Mouse (Mus musculus) kidney, embryonic 14.5 days (tissue): ENCODE measurements at regions not wholly inside any gene's neighbourhood (a gene's known extent, or its start where the extent isn't known, plus 50 kb on each side); places are given as distances from the start of the nearest gene placed in this dataset.

Experiments
- ATAC-seq: fragments of 200-750 bp; cut with Nextera tagmentation; 2 replicates; pipeline ENCODE4 v1.8.0; 2017; ENCODE audit warnings: moderate number of reproducible peaks, mild to moderate bottlenecking, moderate TSS enrichment, moderate library complexity; ENCODE audit not compliant: low FRiP score, low TSS enrichment
- H3K27ac ChIP-seq: fragments of 300-500 bp; sonication (generic); 2 replicates; pipeline ENCODE4 v1.5.1; 2014; ENCODE audit warnings: low read depth, mild to moderate bottlenecking, low read length, moderate library complexity, mixed read lengths
- H3K27me3 ChIP-seq: fragments of 300-500 bp; sonication (generic); 2 replicates; pipeline ENCODE4 v1.6.1; 2014; ENCODE audit warnings: mild to moderate bottlenecking, low read length; ENCODE audit not compliant: control insufficient read depth, insufficient read depth
- H3K36me3 ChIP-seq: fragments of 300-500 bp; sonication (generic); 2 replicates; pipeline ENCODE4 v1.6.1; 2014; ENCODE audit warnings: low read length, mixed read lengths; ENCODE audit not compliant: control insufficient read depth, insufficient read depth
- H3K4me1 ChIP-seq: fragments of 300-500 bp; sonication (generic); 2 replicates; pipeline ENCODE4 v1.6.1; 2014; ENCODE audit warnings: low read length, mixed read lengths; ENCODE audit not compliant: control insufficient read depth, insufficient read depth
- H3K4me2 ChIP-seq: fragments of 300-500 bp; sonication (generic); replicated peaks from 2 replicates; pipeline ENCODE4 v1.6.1; 2014; ENCODE audit warnings: low read depth, mild to moderate bottlenecking, low read length
- H3K4me3 ChIP-seq: fragments of 300-500 bp; sonication (generic); 2 replicates; pipeline ENCODE4 v1.5.1; 2014; ENCODE audit warnings: mild to moderate bottlenecking, low read length
- H3K9ac ChIP-seq: fragments of 300-500 bp; sonication (generic); 2 replicates; pipeline ENCODE4 v1.6.1; 2014; ENCODE audit warnings: low read depth, mild to moderate bottlenecking, low read length, moderate library complexity
- H3K9me3 ChIP-seq: fragments of 300-500 bp; sonication (generic); 2 replicates; pipeline ENCODE4 v1.6.1; 2016; ENCODE audit warnings: low read length; ENCODE audit not compliant: control insufficient read depth
- WGBS: fragments of 180-500 bp; shearing (Covaris S2); extraction: QIAGEN DNeasy Blood & Tissue Kit; methylation state at CpG from one replicate; pipeline ENCODE4 v1.1.7; 2014; 5-methylcytosine and 5-hydroxymethylcytosine counted together

GRCm38 (mm10) chr8:92555631-92556030 is 118.5 kb upstream of the Irx6 start:
- H3K36me3 ChIP-seq: no peaks in the 10 kb centered on the region
- no peak overlapping the region for H3K27ac ChIP-seq
- no peak overlapping the region for H3K4me2 ChIP-seq
- H3K9me3 ChIP-seq: no peaks in the 10 kb centered on the region
- no peak for ATAC-seq
- 80% methylated on average over 7 of the region's 7 CpGs for WGBS
- H3K27me3 ChIP-seq: no peaks in the 10 kb centered on the region
- H3K9ac ChIP-seq: no peak overlapping the region
- no peaks in the 10 kb centered on the region for H3K4me1 ChIP-seq
- no peak overlapping the region for H3K4me3 ChIP-seq

- no peak overlapping the region for H3K4me3 ChIP-seq
- no peaks in the 10 kb centered on the region for H3K27me3 ChIP-seq
- 58% methylated on average over 5 of the region's 5 CpGs for WGBS
- H3K9me3 ChIP-seq: no peaks in the 10 kb centered on the region
- no peak overlapping the region for H3K9ac ChIP-seq
- H3K27ac ChIP-seq: no peak overlapping the region
- H3K4me1 ChIP-seq: no peaks in the 10 kb centered on the region
- no peak overlapping the region for H3K4me2 ChIP-seq
- ATAC-seq: no peak
- no peaks in the 10 kb centered on the region for H3K36me3 ChIP-seq
Observed at GRCm38 (mm10) chr8:92562471-92562870, 111.6 kb upstream of the Irx6 start.

- Histone ChIP-seq H3K27me3 (no peaks in the 10 kb centered on the region), H3K4me2 (no peak overlapping the region), H3K9me3 (no peaks in the 10 kb centered on the region), H3K4me1 (no peaks in the 10 kb centered on the region), H3K27ac (no peak overlapping the region), H3K9ac (no peak overlapping the region), H3K4me3 (no peak overlapping the region), H3K36me3 (no peaks in the 10 kb centered on the region)
- ATAC-seq: no peak
- WGBS: 42% methylated on average over 5 of the region's 5 CpGs
Observed at GRCm38 (mm10) chr8:92562962-92563361, 111.1 kb upstream of the Irx6 start.

GRCm38 (mm10) chr8:92569650-92570049 is 104.4 kb upstream of the Irx6 start:
- ATAC-seq: no peak
- H3K9me3 ChIP-seq: no peaks in the 10 kb centered on the region
- no peak overlapping the region for H3K4me2 ChIP-seq
- no peak overlapping the region for H3K4me3 ChIP-seq
- no peak overlapping the region for H3K9ac ChIP-seq
- 40% methylated on average over 10 of the region's 10 CpGs for WGBS
- no peak overlapping the region for H3K27ac ChIP-seq
- H3K36me3 ChIP-seq: no peaks in the 10 kb centered on the region
- no peaks in the 10 kb centered on the region for H3K4me1 ChIP-seq
- H3K27me3 ChIP-seq: no peaks in the 10 kb centered on the region

- Histone ChIP-seq H3K9ac (no peak overlapping the region), H3K27me3 (no peaks in the 10 kb centered on the region), H3K27ac (no peak overlapping the region), H3K9me3 (no peaks in the 10 kb centered on the region), H3K4me3 (no peak overlapping the region), H3K36me3 (no peaks in the 10 kb centered on the region), H3K4me2 (no peak overlapping the region), H3K4me1 (no peaks in the 10 kb centered on the region)
- no peak for ATAC-seq
- 73% methylated on average over 2 of the region's 2 CpGs for WGBS
Observed at GRCm38 (mm10) chr8:92579446-92579845, 94.6 kb upstream of the Irx6 start.

- Histone ChIP-seq H3K4me1 (no peaks in the 10 kb centered on the region), H3K27me3 (no peaks in the 10 kb centered on the region), H3K36me3 (no peaks in the 10 kb centered on the region), H3K9ac (no peak overlapping the region), H3K4me3 (no peak overlapping the region), H3K9me3 (no peaks in the 10 kb centered on the region), H3K27ac (no peak overlapping the region), H3K4me2 (no peak overlapping the region)
- no peak for ATAC-seq
- 86% methylated on average over 2 of the region's 2 CpGs for WGBS
Observed at GRCm38 (mm10) chr8:92581051-92581450, 93.0 kb upstream of the Irx6 start.

- ATAC-seq: no peak
- Histone ChIP-seq H3K9me3 (no peaks in the 10 kb centered on the region), H3K4me2 (no peak overlapping the region), H3K36me3 (no peaks in the 10 kb centered on the region), H3K4me1 (no peaks in the 10 kb centered on the region), H3K4me3 (no peak overlapping the region), H3K27ac (no peak overlapping the region), H3K9ac (no peak overlapping the region), H3K27me3 (no peaks in the 10 kb centered on the region)
- 87% methylated on average over 3 of the region's 3 CpGs for WGBS
Observed at GRCm38 (mm10) chr8:92600766-92601165, 73.3 kb upstream of the Irx6 start.

GRCm38 (mm10) chr8:92602973-92603372 is 71.1 kb upstream of the Irx6 start:
- Histone ChIP-seq H3K4me1 (no peaks in the 10 kb centered on the region), H3K27me3 (no peaks in the 10 kb centered on the region), H3K4me3 (no peak overlapping the region), H3K9ac (no peak overlapping the region), H3K36me3 (no peaks in the 10 kb centered on the region), H3K9me3 (no peaks in the 10 kb centered on the region), H3K27ac (no peak overlapping the region), H3K4me2 (no peak overlapping the region)
- ATAC-seq: no peak
- 56% methylated on average over 7 of the region's 7 CpGs for WGBS

GRCm38 (mm10) chr8:92605631-92606030 is 68.5 kb upstream of the Irx6 start:
- H3K4me2 ChIP-seq: no peak overlapping the region
- no peak overlapping the region for H3K27ac ChIP-seq
- no peaks in the 10 kb centered on the region for H3K9me3 ChIP-seq
- H3K9ac ChIP-seq: no peak overlapping the region
- no peaks in the 10 kb centered on the region for H3K36me3 ChIP-seq
- no peaks in the 10 kb centered on the region for H3K27me3 ChIP-seq
- no peak for ATAC-seq
- no peaks in the 10 kb centered on the region for H3K4me1 ChIP-seq
- WGBS: 86% methylated on average over 5 of the region's 5 CpGs
- no peak overlapping the region for H3K4me3 ChIP-seq

GRCm38 (mm10) chr8:92607604-92608003 is 66.5 kb upstream of the Irx6 start:
- Histone ChIP-seq H3K27ac (no peak overlapping the region), H3K4me3 (no peak overlapping the region), H3K27me3 (no peaks in the 10 kb centered on the region), H3K9ac (no peak overlapping the region), H3K36me3 (no peaks in the 10 kb centered on the region), H3K4me2 (no peak overlapping the region), H3K9me3 (no peaks in the 10 kb centered on the region), H3K4me1 (no peaks in the 10 kb centered on the region)
- no peak for ATAC-seq
- WGBS: 87% methylated on average over 6 of the region's 6 CpGs
